Mouse (Mus musculus): ENCODE data around the gene Fubp1. TPM values are rescaled to one million over a fixed set of nuclear protein-coding genes. Genes with fewer than 3 reads are reported as not detected.
"Not testable (repeated sequence)": the region's sequence is repeated elsewhere in the genome, so short reads cannot be mapped to it uniquely, and the experiment has no call there.

Fubp1 gene
- polyA plus RNA-seq, 1 experiment from 2014 or later, result 332 TPM

DNA sequence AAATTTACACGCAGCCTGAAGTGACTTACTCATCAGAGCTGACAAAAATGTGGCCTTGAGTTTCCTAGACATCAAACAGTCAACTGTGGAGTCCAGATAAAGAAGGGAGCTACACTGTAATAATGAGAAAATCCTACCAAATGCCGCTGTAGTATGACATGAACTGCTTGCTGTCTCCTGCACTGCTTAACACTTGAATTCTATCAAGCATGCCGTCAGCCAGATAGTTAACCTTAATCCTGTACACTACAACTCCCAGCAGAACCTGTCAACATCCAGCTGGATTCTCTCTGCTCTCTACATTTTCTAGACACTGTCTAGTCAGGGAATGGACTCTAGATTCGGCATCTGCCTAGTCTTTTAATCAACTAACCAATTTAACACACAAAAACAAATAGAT, 20.9 kb upstream of the Fubp1 start:
- Histone ChIP-seq H3K27me3 (ENCODE audit: control insufficient read depth, insufficient read depth, low read length) (no peaks in the 10 kb centered on the region), H3K4me3 (ENCODE audit: low read length) (no peak overlapping the region), H3K9ac (ENCODE audit: low read depth, low read length) (no peak overlapping the region), H3K4me1 (ENCODE audit: control insufficient read depth, insufficient read depth, low read length) (peaks cover 16% of the 10 kb centered on the region; the same call in 1 of the 2 replicates), H3K27ac (ENCODE audit: low read depth, low read length) (peak overlapping the region; percentile 64), H3K36me3 (ENCODE audit: control insufficient read depth, insufficient read depth, low read length) (peaks cover 10% of the 10 kb centered on the region; the same call in 1 of the 2 replicates), H3K4me2 (replicated peaks; ENCODE audit: low read depth, low read length) (0 out of 2 replicates have a peak overlapping the region, but pooled peaks have one; percentile 19), H3K9me3 (ENCODE audit: control insufficient read depth, low read length) (no peaks in the 10 kb centered on the region)
- ATAC-seq (ENCODE audit: low FRiP score, low TSS enrichment), result peak; percentile 58; the same call in 1 of the 2 replicates
- WGBS, result 27% methylated on average over 4 of the region's 4 CpGs

DNA sequence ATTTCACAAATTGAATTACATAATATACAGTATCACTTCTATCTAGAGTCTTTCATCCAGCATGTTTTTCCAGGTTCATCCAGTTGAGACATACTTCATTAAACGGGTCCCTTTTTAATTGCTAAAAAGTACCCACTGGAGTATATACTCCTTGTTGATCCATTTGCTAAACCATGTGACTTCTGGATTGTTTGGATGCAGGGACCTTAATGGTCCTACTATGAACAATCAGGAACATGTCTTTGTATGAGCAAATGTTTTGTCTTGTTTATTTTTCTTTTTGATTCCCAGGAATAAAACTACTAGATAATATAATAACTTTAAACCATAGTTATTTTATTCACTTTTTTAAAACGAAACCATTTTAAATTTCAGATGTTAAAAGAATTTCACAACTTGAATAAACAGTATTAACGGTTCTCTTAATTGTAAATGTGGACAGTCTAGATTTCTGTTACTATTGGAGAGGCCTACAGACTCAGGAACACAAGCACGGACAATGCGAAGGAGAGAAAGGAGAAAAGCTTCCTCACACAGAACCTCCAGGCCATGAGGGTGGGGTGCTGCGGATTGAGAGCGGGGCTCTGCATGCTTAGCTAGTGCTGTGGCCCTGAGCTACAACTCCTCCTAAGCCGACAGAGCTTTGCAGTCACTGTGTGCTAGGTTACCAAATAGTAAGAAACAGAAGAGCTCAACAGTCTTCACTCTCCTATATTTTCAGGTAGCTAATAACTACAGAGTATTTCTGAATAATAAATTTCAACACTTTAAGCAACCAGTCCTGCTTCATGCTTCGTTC, 19.3 kb upstream of the Fubp1 start:
- H3K4me2 ChIP-seq (replicated peaks; ENCODE audit: low read depth, low read length), result peak overlapping the region; percentile 15
- H3K4me1 ChIP-seq (ENCODE audit: control insufficient read depth, insufficient read depth, low read length), result peaks cover 16% of the 10 kb centered on the region; the same call in 1 of the 2 replicates
- H3K9me3 ChIP-seq (ENCODE audit: control insufficient read depth, low read length), result no peaks in the 10 kb centered on the region
- peaks cover 3% of the 10 kb centered on the region; the same call in 1 of the 2 replicates for H3K36me3 ChIP-seq (ENCODE audit: control insufficient read depth, insufficient read depth, low read length)
- no peak for ATAC-seq (ENCODE audit: low FRiP score, low TSS enrichment)
- peak overlapping the region; percentile 21; the same call in 1 of the 2 replicates for H3K4me3 ChIP-seq (ENCODE audit: low read length)
- H3K27me3 ChIP-seq (ENCODE audit: control insufficient read depth, insufficient read depth, low read length), result no peaks in the 10 kb centered on the region
- 76% methylated on average over 9 of the region's 9 CpGs for WGBS
- H3K9ac ChIP-seq (ENCODE audit: low read depth, low read length), result no peak overlapping the region
- H3K27ac ChIP-seq (ENCODE audit: low read depth, low read length), result no peak overlapping the region

DNA sequence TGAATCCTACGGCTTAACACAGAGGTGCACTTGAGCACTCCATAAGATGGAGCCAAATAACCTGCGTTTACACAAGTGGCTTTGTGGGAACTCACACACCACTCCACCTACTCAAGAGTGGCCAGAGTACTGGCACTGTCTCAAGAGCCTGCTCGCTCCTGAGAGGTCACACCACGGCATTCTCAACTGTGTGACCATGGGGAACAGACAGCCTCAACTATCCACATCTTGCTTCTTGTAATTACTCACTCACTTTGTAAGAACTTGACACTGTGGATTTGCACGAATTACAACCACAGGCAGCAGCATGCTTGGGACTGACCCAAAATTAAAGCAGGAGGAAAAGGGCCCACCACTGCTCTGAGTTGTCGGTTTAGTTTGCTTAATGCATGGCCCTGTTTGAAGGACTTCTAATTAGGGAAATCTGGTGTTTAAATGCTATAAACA, 18.4 kb upstream of the Fubp1 start:
- H3K4me1 ChIP-seq (ENCODE audit: control insufficient read depth, insufficient read depth, low read length), result peaks cover 16% of the 10 kb centered on the region; the same call in 1 of the 2 replicates
- 12% methylated on average over 6 of the region's 6 CpGs for WGBS
- H3K9me3 ChIP-seq (ENCODE audit: control insufficient read depth, low read length), result no peaks in the 10 kb centered on the region
- H3K27me3 ChIP-seq (ENCODE audit: control insufficient read depth, insufficient read depth, low read length), result no peaks in the 10 kb centered on the region
- peak; percentile 36 for ATAC-seq (ENCODE audit: low FRiP score, low TSS enrichment)
- peak overlapping the region; percentile 54 for H3K9ac ChIP-seq (ENCODE audit: low read depth, low read length)
- H3K36me3 ChIP-seq (ENCODE audit: control insufficient read depth, insufficient read depth, low read length), result no peaks in the 10 kb centered on the region
- peak overlapping the region; percentile 51 for H3K4me2 ChIP-seq (replicated peaks; ENCODE audit: low read depth, low read length)
- H3K4me3 ChIP-seq (ENCODE audit: low read length), result peak overlapping the region; percentile 45
- peak overlapping the region; percentile 78 for H3K27ac ChIP-seq (ENCODE audit: low read depth, low read length)

DNA sequence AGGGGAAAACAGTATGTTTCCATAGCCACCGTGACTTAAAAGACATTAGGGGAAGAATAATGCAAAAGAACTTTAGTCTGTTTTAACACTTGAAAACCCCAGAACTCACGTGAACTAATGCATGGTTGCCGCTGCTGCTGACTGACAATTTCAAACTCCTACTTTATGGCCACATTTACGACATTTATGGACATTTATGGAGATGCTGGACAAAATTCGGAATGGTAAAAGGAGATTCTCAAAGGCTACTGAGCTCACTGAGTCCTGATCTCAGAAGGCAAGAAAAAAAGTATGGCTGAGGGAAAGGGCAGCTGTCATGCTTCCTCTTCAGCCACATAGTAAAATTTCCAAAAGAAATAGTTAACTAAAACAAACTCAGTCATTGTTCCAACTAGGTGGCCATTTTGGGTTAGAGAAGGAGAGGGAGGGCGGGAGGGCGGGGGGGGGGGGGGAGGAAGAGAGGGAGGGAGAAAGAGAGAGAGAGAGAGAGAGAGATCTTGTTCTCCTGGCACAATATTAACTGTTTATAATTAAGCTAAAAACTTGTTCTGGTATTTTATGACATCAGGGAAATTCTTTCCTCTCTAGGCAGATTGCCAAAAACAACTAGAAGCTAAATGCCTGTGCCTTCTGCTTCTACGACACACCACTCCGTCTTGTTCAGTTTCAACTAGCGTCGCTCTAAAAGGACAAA, 17.8 kb upstream of the Fubp1 start:
- Histone ChIP-seq H3K4me1 (ENCODE audit: control insufficient read depth, insufficient read depth, low read length) (peaks cover 16% of the 10 kb centered on the region; the same call in 1 of the 2 replicates), H3K27ac (ENCODE audit: low read depth, low read length) (peak overlapping the region; percentile 78), H3K9me3 (ENCODE audit: control insufficient read depth, low read length) (no peaks in the 10 kb centered on the region), H3K4me3 (ENCODE audit: low read length) (peak overlapping the region; percentile 45), H3K4me2 (replicated peaks; ENCODE audit: low read depth, low read length) (peak overlapping the region; percentile 51), H3K36me3 (ENCODE audit: control insufficient read depth, insufficient read depth, low read length) (no peaks in the 10 kb centered on the region), H3K27me3 (ENCODE audit: control insufficient read depth, insufficient read depth, low read length) (no peaks in the 10 kb centered on the region), H3K9ac (ENCODE audit: low read depth, low read length) (peak overlapping the region; percentile 54)
- 0 out of 2 replicates have a peak, but pooled peaks have one; percentile 9 for ATAC-seq (ENCODE audit: low FRiP score, low TSS enrichment)
- WGBS, result 16% methylated on average over 9 of the region's 11 CpGs

DNA sequence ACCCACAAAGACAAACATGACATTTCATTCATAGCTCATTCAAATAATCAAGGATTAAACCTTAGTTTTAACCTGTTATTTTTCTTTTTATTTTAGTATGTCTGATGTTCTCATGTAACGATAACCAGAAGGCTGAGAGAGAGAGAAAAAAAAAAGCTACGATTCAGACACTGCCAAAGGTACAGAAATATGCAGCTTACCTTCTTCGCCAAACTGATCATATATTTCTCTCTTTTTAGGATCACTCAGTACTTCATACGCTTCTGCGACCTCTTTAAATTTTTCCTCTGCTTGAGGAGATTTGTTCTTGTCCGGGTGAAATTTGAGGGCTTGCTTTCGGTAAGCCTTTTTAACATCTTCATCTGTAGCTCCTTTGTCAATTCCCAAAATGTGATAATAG, 17.0 kb upstream of the Fubp1 start:
- Histone ChIP-seq H3K4me1 (ENCODE audit: control insufficient read depth, insufficient read depth, low read length) (peaks cover 16% of the 10 kb centered on the region; the same call in 1 of the 2 replicates), H3K27me3 (ENCODE audit: control insufficient read depth, insufficient read depth, low read length) (no peaks in the 10 kb centered on the region), H3K4me2 (replicated peaks; ENCODE audit: low read depth, low read length) (peak overlapping the region; percentile 54), H3K9me3 (ENCODE audit: control insufficient read depth, low read length) (no peaks in the 10 kb centered on the region), H3K9ac (ENCODE audit: low read depth, low read length) (peak overlapping the region; percentile 70), H3K4me3 (ENCODE audit: low read length) (peak overlapping the region; percentile 45), H3K27ac (ENCODE audit: low read depth, low read length) (peak overlapping the region; percentile 89), H3K36me3 (ENCODE audit: control insufficient read depth, insufficient read depth, low read length) (no peaks in the 10 kb centered on the region)
- no peak for ATAC-seq (ENCODE audit: low FRiP score, low TSS enrichment)
- WGBS, result 9% methylated on average over 7 of the region's 7 CpGs

DNA sequence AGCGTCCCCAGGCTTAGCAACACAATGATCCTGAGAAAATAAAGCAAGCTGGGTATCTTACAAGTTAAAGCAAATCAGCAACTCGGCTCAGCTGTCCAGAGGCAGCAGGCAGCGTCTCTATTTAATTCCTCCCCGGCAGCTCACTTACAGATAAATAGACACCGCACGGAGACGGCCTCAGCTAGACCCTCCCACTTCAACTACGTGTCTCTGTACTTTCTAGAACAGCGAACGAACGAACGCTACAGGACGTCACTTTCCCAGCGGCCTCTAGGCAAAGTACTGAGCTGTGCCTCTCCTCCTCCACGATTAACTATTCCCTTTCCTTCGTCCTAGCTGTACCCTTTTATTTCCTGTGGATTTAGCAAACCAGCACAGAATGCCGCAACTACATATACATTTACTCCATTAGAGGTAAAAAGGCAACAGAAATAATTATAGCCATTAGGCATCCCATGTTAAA, 16.6 kb upstream of the Fubp1 start:
- peak overlapping the region; percentile 54 for H3K4me2 ChIP-seq (replicated peaks; ENCODE audit: low read depth, low read length)
- WGBS, result under 1% methylated on average over 17 of the region's 17 CpGs
- ATAC-seq (ENCODE audit: low FRiP score, low TSS enrichment), result peak; percentile 98

DNA sequence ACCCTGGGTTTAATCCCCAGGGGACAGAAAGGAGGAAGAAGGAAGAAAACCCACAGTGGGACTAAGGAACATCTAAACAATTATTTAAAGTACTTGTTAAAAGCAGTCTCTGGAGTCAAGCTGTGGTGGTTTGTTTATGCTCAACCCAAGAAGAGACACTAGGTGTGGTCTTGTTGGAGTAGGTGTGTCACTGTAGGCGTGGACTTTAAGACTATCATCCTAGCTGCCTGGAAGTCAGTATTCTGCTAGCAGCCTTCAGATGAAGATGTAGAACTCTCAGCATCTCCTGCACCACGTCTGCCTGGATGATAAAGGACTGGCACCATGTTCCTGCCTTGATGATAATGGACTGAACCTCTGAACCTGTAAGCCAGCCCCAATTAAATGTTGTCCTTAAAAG, 13.0 kb upstream of the Fubp1 start:
- H3K4me2 ChIP-seq (replicated peaks; ENCODE audit: low read depth, low read length); H3K27ac ChIP-seq (ENCODE audit: low read depth, low read length); H3K9ac ChIP-seq (ENCODE audit: low read depth, low read length); H3K4me3 ChIP-seq (ENCODE audit: low read length); H3K27me3 ChIP-seq (ENCODE audit: control insufficient read depth, insufficient read depth, low read length); H3K9me3 ChIP-seq (ENCODE audit: control insufficient read depth, low read length); H3K4me1 ChIP-seq (ENCODE audit: control insufficient read depth, insufficient read depth, low read length); ATAC-seq (ENCODE audit: low FRiP score, low TSS enrichment); H3K36me3 ChIP-seq (ENCODE audit: control insufficient read depth, insufficient read depth, low read length): not testable (repeated sequence)
- 41% methylated on average over 2 of the region's 2 CpGs for WGBS

More for the DNA sequence above, 16.6 kb upstream of the Fubp1 start:
- H3K4me3 ChIP-seq (ENCODE audit: low read length), result peak overlapping the region; percentile 45
- H3K9ac ChIP-seq (ENCODE audit: low read depth, low read length), result peak overlapping the region; percentile 70
- peak overlapping the region; percentile 89 for H3K27ac ChIP-seq (ENCODE audit: low read depth, low read length)
- no peaks in the 10 kb centered on the region for H3K36me3 ChIP-seq (ENCODE audit: control insufficient read depth, insufficient read depth, low read length)
- H3K4me1 ChIP-seq (ENCODE audit: control insufficient read depth, insufficient read depth, low read length), result peaks cover 16% of the 10 kb centered on the region; the same call in 1 of the 2 replicates
- H3K27me3 ChIP-seq (ENCODE audit: control insufficient read depth, insufficient read depth, low read length), result no peaks in the 10 kb centered on the region
- no peaks in the 10 kb centered on the region for H3K9me3 ChIP-seq (ENCODE audit: control insufficient read depth, low read length)

DNA sequence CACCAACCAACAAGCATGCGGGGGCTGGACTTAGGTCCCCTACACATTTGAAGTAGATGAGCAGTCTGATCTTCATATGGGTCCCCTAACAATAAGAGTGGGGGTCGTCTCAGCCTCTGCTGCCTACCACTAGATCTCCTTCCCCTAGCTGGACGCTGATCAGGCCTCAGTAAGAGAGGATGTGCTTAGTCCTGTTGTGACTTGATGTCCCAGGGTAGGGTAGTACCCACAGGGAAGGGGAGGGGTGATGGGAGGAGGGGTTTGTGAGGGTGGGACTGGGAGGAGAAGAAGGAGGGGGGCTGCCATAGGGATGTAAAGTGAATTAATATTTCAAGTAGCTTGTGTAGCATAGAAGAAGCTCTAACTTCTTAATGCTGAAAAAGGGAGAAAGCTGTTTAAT, 11.1 kb upstream of the Fubp1 start:
- Histone ChIP-seq H3K27ac (ENCODE audit: low read depth, low read length) (no peak overlapping the region), H3K9me3 (ENCODE audit: control insufficient read depth, low read length) (no peaks in the 10 kb centered on the region), H3K4me2 (replicated peaks; ENCODE audit: low read depth, low read length) (no peak overlapping the region), H3K4me1 (ENCODE audit: control insufficient read depth, insufficient read depth, low read length) (no peaks in the 10 kb centered on the region), H3K9ac (ENCODE audit: low read depth, low read length) (no peak overlapping the region), H3K36me3 (ENCODE audit: control insufficient read depth, insufficient read depth, low read length) (no peaks in the 10 kb centered on the region), H3K27me3 (ENCODE audit: control insufficient read depth, insufficient read depth, low read length) (no peaks in the 10 kb centered on the region), H3K4me3 (ENCODE audit: low read length) (no peak overlapping the region)
- 74% methylated on average over 3 of the region's 3 CpGs for WGBS
- ATAC-seq (ENCODE audit: low FRiP score, low TSS enrichment), result no peak
